9 mouse cellular contexts compared by ENCODE assay signal in genomic region chr6:119395421-119396308, GRCm38 (mm10). TPM values are rescaled to one million over a fixed set of nuclear protein-coding genes. Genes with fewer than 3 reads are reported as not detected.
DNase-seq lines count a peak whose midpoint lies in the region; ATAC-seq and TF ChIP-seq lines count a peak whose summit lies in the region.
"Had no signal": no experiment of that assay in that cellular context is flagged by ENCODE, and none has a peak within 500 bp of the region (broad histone marks: within the 10 kb centered on the region; RNA-seq: fewer than 3 reads in every experiment).

No protein-coding gene starts in this region.

- peaks cover 16% of the 10 kb centered on the region for H3K4me1 ChIP-seq in liver, embryonic 13.5 days (replicated peaks)
- no peaks in the 10 kb centered on the region for H3K4me1 ChIP-seq in stomach, embryonic 15.5 days
- H3K4me1 ChIP-seq in hindbrain, embryonic 10.5 days (replicated peaks): no peaks in the 10 kb centered on the region
- no peaks in the 10 kb centered on the region for H3K4me1 ChIP-seq in midbrain, embryonic 16.5 days (ENCODE audit: control insufficient read depth, insufficient read depth, low read length)
- H3K4me1 ChIP-seq: embryonic facial prominence, embryonic 15.5 days had no signal

- no peaks in the 10 kb centered on the region for H3K9me3 ChIP-seq in liver, embryonic 13.5 days (replicated peaks)
- no peaks in the 10 kb centered on the region for H3K9me3 ChIP-seq in stomach, embryonic 15.5 days
- 0 out of 2 replicates have a peak, but pooled peaks cover 2% of the 10 kb centered on the region for H3K9me3 ChIP-seq in hindbrain, embryonic 10.5 days
- no peaks in the 10 kb centered on the region for H3K9me3 ChIP-seq in midbrain, embryonic 16.5 days (replicated peaks; ENCODE audit: control insufficient read depth, low read length, poor library complexity, severe bottlenecking)
- H3K9me3 ChIP-seq: embryonic facial prominence, embryonic 15.5 days had no signal

- DNase-seq in layer of hippocampus, adult 2 months (ENCODE audit: low spot score in 2 of 2): no peak
- no peak for DNase-seq in layer of hippocampus, postnatal 10 days (ENCODE audit: low spot score in 2 of 2)
- peak; percentile 20 for DNase-seq in MN1 (ENCODE audit: low spot score)
- no peak for DNase-seq in liver, embryonic 13.5 days
- DNase-seq in cerebellum, adult 11 months: no peak
- no peak for DNase-seq in hindbrain, embryonic 10.5 days (ENCODE audit: low spot score)

- ATAC-seq in liver, embryonic 13.5 days (ENCODE audit: low read depth): peak; percentile 34; the same call in 1 of the 2 replicates
- peak; percentile 67 for ATAC-seq in stomach, embryonic 15.5 days (ENCODE audit: insufficient read depth, low FRiP score, low read depth)
- no peak for ATAC-seq in midbrain, embryonic 16.5 days

- H3K27ac ChIP-seq in layer of hippocampus, adult 2 months: peak overlapping the region; percentile 43; the same call in 1 of the 2 replicates
- H3K27ac ChIP-seq in liver, embryonic 13.5 days: peak overlapping the region; percentile 4; the same call in 1 of the 2 replicates
- H3K27ac ChIP-seq in stomach, embryonic 15.5 days: peak overlapping the region; percentile 64
- no peak overlapping the region for H3K27ac ChIP-seq in hindbrain, embryonic 10.5 days
- no peak overlapping the region for H3K27ac ChIP-seq in midbrain, embryonic 16.5 days (ENCODE audit: low read length)
- H3K27ac ChIP-seq: embryonic facial prominence, embryonic 15.5 days had no signal

- no peak for TF ChIP-seq CTCF in layer of hippocampus, adult 2 months (conservative IDR thresholded peaks at IDR 0.05)

- no peaks in the 10 kb centered on the region for H3K27me3 ChIP-seq in liver, embryonic 13.5 days
- H3K27me3 ChIP-seq in stomach, embryonic 15.5 days (replicated peaks): no peaks in the 10 kb centered on the region
- H3K27me3 ChIP-seq in hindbrain, embryonic 10.5 days (ENCODE audit: insufficient read depth, poor library complexity, severe bottlenecking): no peaks in the 10 kb centered on the region
- no peaks in the 10 kb centered on the region for H3K27me3 ChIP-seq in midbrain, embryonic 16.5 days (ENCODE audit: control insufficient read depth, insufficient read depth, low read depth, low read length)
- H3K27me3 ChIP-seq: embryonic facial prominence, embryonic 15.5 days had no signal

- H3K4me2 ChIP-seq in liver, embryonic 13.5 days: peak overlapping the region; percentile 7
- H3K4me2 ChIP-seq in stomach, embryonic 15.5 days: 0 out of 2 replicates have a peak overlapping the region, but pooled peaks have one; percentile 14
- H3K4me2 ChIP-seq in midbrain, embryonic 16.5 days (ENCODE audit: low read length): no peak overlapping the region
- H3K4me2 ChIP-seq: embryonic facial prominence, embryonic 15.5 days had no signal

- no peak overlapping the region for H3K4me3 ChIP-seq in layer of hippocampus, adult 2 months
- no peak overlapping the region for H3K4me3 ChIP-seq in liver, embryonic 13.5 days (replicated peaks)
- no peak overlapping the region for H3K4me3 ChIP-seq in stomach, embryonic 15.5 days (replicated peaks)
- H3K4me3 ChIP-seq in hindbrain, embryonic 10.5 days: no peak overlapping the region
- no peak overlapping the region for H3K4me3 ChIP-seq in midbrain, embryonic 16.5 days (ENCODE audit: low read depth, low read length)
- H3K4me3 ChIP-seq: embryonic facial prominence, embryonic 15.5 days had no signal

- no peaks in the 10 kb centered on the region for H3K36me3 ChIP-seq in liver, embryonic 13.5 days
- H3K36me3 ChIP-seq in stomach, embryonic 15.5 days: no peaks in the 10 kb centered on the region
- 0 out of 2 replicates have a peak, but pooled peaks cover 2% of the 10 kb centered on the region for H3K36me3 ChIP-seq in hindbrain, embryonic 10.5 days
- H3K36me3 ChIP-seq in midbrain, embryonic 16.5 days (ENCODE audit: control insufficient read depth, insufficient read depth, low read length): no peaks in the 10 kb centered on the region
- H3K36me3 ChIP-seq: embryonic facial prominence, embryonic 15.5 days had no signal

- H3K9ac ChIP-seq in liver, embryonic 13.5 days: no peak overlapping the region
- H3K9ac ChIP-seq in stomach, embryonic 15.5 days: no peak overlapping the region
- no peak overlapping the region for H3K9ac ChIP-seq in midbrain, embryonic 16.5 days (ENCODE audit: low read depth, low read length)
- H3K9ac ChIP-seq: embryonic facial prominence, embryonic 15.5 days had no signal

- 36% methylated on average over 14 of the region's 14 CpGs for WGBS in liver, embryonic 13.5 days (ENCODE audit: insufficient replicate concordance)
- 60% methylated on average over 14 of the region's 14 CpGs for WGBS in stomach, embryonic 15.5 days
- 88% methylated on average over 14 of the region's 14 CpGs for WGBS in hindbrain, embryonic 10.5 days
- 88% methylated on average over 14 of the region's 14 CpGs for WGBS in midbrain, embryonic 16.5 days

RNA-seq across cellular contexts. Expression of gene Adipor2, which starts 21.8 kb away (rescaled TPM):
- total RNA-seq in layer of hippocampus, adult 2 months (2021): 10 to 100 TPM; 37.1 to 40.5 TPM
- 10 to 100 TPM; 38.4 to 41.3 TPM for total RNA-seq in layer of hippocampus, postnatal 10 days (2021)
- polyA plus RNA-seq in liver, embryonic 13.5 days (2015; fragmentation: Nextera tagmentation; extraction: Ambion mirVana): 33.3 and 38.6 TPM in 2 replicates
- 53.9 and 58.7 TPM in 2 replicates for polyA plus RNA-seq in stomach, embryonic 15.5 days (2015; fragmentation: Nextera tagmentation; extraction: Ambion mirVana)
- polyA plus RNA-seq in hindbrain, embryonic 10.5 days (2016; fragmentation: Nextera tagmentation; extraction: Ambion mirVana): 28.2 and 36.7 TPM in 2 replicates
- 32.8 and 39.3 TPM in 2 replicates for polyA plus RNA-seq in midbrain, embryonic 16.5 days (2015; fragmentation: Nextera tagmentation; extraction: Ambion mirVana)

Comparison
In these comparisons a context has a peak if more than half of its experiments do, and no peak if none do; other contexts are left out.
1. H3K27ac ChIP-seq: peak in layer of hippocampus, adult 2 months (single experiment), liver, embryonic 13.5 days (single experiment) and stomach, embryonic 15.5 days (single experiment); none in hindbrain, embryonic 10.5 days (single experiment) and midbrain, embryonic 16.5 days (single experiment).